ENCODE assay signal across 9 mouse cellular contexts in the genomic region with DNA sequence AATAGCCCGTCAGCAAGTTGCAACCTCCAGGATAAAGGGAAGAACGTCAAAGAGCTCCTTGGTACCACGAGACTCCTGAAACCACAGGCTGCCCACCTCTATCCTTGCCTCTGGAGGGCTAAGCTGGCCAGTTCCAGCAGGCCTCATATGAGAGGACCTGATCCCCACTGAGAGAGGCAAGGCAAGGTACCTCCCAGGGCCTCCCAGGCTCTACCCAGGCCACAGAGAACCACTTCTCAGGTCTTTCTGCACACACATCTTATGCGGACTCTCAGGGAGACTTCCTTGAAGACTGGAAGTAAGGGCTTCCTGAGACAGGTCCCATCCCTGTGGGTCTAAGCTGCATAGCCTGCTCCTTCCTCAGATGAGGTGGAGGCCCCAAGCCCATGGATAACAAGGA. TPM values are rescaled to one million over a fixed set of nuclear protein-coding genes. Genes with fewer than 3 reads are reported as not detected.
DNase-seq lines count a peak whose midpoint lies in the region; ATAC-seq lines count a peak whose summit lies in the region.
"Had no signal": no experiment of that assay in that cellular context is flagged by ENCODE, and none has a peak within 500 bp of the region (broad histone marks: within the 10 kb centered on the region; RNA-seq: fewer than 3 reads in every experiment).

No protein-coding gene starts in this region.

- ATAC-seq in lung, embryonic 16.5 days (ENCODE audit: low read depth) = no peak
- no peak for ATAC-seq in forebrain, embryonic 15.5 days (replicated peaks)
- ATAC-seq in limb, embryonic 12.5 days (ENCODE audit: insufficient number of reproducible peaks, insufficient read depth, low FRiP score, low TSS enrichment, low read depth) = no peak
- ATAC-seq in stomach, embryonic 15.5 days (ENCODE audit: insufficient read depth, low FRiP score, low read depth) = no peak

- H3K27me3 ChIP-seq in lung, embryonic 16.5 days (ENCODE audit: control insufficient read depth, insufficient read depth, low read depth, low read length) = no peaks in the 10 kb centered on the region
- no peaks in the 10 kb centered on the region for H3K27me3 ChIP-seq in forebrain, embryonic 15.5 days
- no peaks in the 10 kb centered on the region for H3K27me3 ChIP-seq in limb, embryonic 12.5 days
- no peaks in the 10 kb centered on the region for H3K27me3 ChIP-seq in stomach, embryonic 15.5 days (replicated peaks)

- peak overlapping the region; percentile 91; the same call in 1 of the 2 replicates for H3K4me2 ChIP-seq in lung, embryonic 16.5 days (ENCODE audit: low read depth, low read length)
- H3K4me2 ChIP-seq in forebrain, embryonic 15.5 days (replicated peaks) = peak overlapping the region; percentile 90
- H3K4me2 ChIP-seq in limb, embryonic 12.5 days = peak overlapping the region; percentile 91
- 0 out of 2 replicates have a peak overlapping the region, but pooled peaks have one; percentile 65 for H3K4me2 ChIP-seq in stomach, embryonic 15.5 days

- no peak for DNase-seq in lung, postnatal 25 days (ENCODE audit: low spot score)
- no peak for DNase-seq in testis, postnatal 14 days (ENCODE audit: low spot score)
- no peak for DNase-seq in cerebellum, postnatal 25 days
- no peak for DNase-seq in cerebellum, adult 18-20 months

- H3K9ac ChIP-seq in lung, embryonic 16.5 days (ENCODE audit: low read length) = peak overlapping the region; percentile 99; the same call in 1 of the 2 replicates
- H3K9ac ChIP-seq in forebrain, embryonic 15.5 days (replicated peaks) = peak overlapping the region; percentile 100; the same call in 1 of the 2 replicates
- H3K9ac ChIP-seq in limb, embryonic 12.5 days (replicated peaks) = peak overlapping the region; percentile 99
- H3K9ac ChIP-seq in stomach, embryonic 15.5 days = no peak overlapping the region

- H3K9me3 ChIP-seq in lung, embryonic 16.5 days (ENCODE audit: control insufficient read depth, low read length) = no peaks in the 10 kb centered on the region
- no peaks in the 10 kb centered on the region for H3K9me3 ChIP-seq in forebrain, embryonic 15.5 days
- no peaks in the 10 kb centered on the region for H3K9me3 ChIP-seq in limb, embryonic 12.5 days
- H3K9me3 ChIP-seq in stomach, embryonic 15.5 days = no peaks in the 10 kb centered on the region

- peaks cover 64% of the 10 kb centered on the region for H3K4me1 ChIP-seq in lung, embryonic 16.5 days (replicated peaks; ENCODE audit: control insufficient read depth, insufficient read depth, low read length)
- peaks cover 70% of the 10 kb centered on the region for H3K4me1 ChIP-seq in forebrain, embryonic 15.5 days
- H3K4me1 ChIP-seq in limb, embryonic 12.5 days (replicated peaks) = peaks cover 41% of the 10 kb centered on the region
- H3K4me1 ChIP-seq in stomach, embryonic 15.5 days = peaks cover 53% of the 10 kb centered on the region

- H3K27ac ChIP-seq in lung, embryonic 16.5 days (ENCODE audit: low read length) = peak overlapping the region; percentile 37; the same call in 1 of the 2 replicates
- no peak overlapping the region for H3K27ac ChIP-seq in forebrain, embryonic 15.5 days (replicated peaks)
- H3K27ac ChIP-seq in limb, embryonic 12.5 days = peak overlapping the region; percentile 37; the same call in 1 of the 2 replicates
- H3K27ac ChIP-seq in stomach, embryonic 15.5 days = no peak overlapping the region
- H3K27ac ChIP-seq: macrophage had no signal

- H3K36me3 ChIP-seq in lung, embryonic 16.5 days (ENCODE audit: control insufficient read depth, insufficient read depth, low read length) = peaks cover 10% of the 10 kb centered on the region
- peaks cover 40% of the 10 kb centered on the region for H3K36me3 ChIP-seq in forebrain, embryonic 15.5 days
- H3K36me3 ChIP-seq in limb, embryonic 12.5 days = peaks cover 45% of the 10 kb centered on the region
- H3K36me3 ChIP-seq in stomach, embryonic 15.5 days = peaks cover 10% of the 10 kb centered on the region; the same call in 1 of the 2 replicates

- WGBS in lung, embryonic 16.5 days = 75% methylated on average over 4 of the region's 4 CpGs
- 83% methylated on average over 4 of the region's 4 CpGs for WGBS in forebrain, embryonic 15.5 days
- 72% methylated on average over 4 of the region's 4 CpGs for WGBS in limb, embryonic 12.5 days
- WGBS in stomach, embryonic 15.5 days = 69% methylated on average over 4 of the region's 4 CpGs

- no peak overlapping the region for H3K4me3 ChIP-seq in lung, embryonic 16.5 days (ENCODE audit: low read length)
- H3K4me3 ChIP-seq in forebrain, embryonic 15.5 days = peak overlapping the region; percentile 83
- H3K4me3 ChIP-seq in limb, embryonic 12.5 days (replicated peaks) = peak overlapping the region; percentile 92; the same call in 1 of the 2 replicates
- H3K4me3 ChIP-seq in stomach, embryonic 15.5 days (replicated peaks) = no peak overlapping the region; the same call in 1 of the 2 replicates

RNA-seq across cellular contexts. Expression of a gene that starts 16.0 kb away (rescaled TPM):
- polyA plus RNA-seq in lung, embryonic 16.5 days (2015; fragmentation: Nextera tagmentation; extraction: Ambion mirVana) = 54.7 and 58.0 TPM in 2 replicates
- 316 and 323 TPM in 2 replicates for polyA plus RNA-seq in forebrain, embryonic 15.5 days (2015; fragmentation: Nextera tagmentation; extraction: Ambion mirVana)
- 148 and 158 TPM in 2 replicates for polyA plus RNA-seq in limb, embryonic 12.5 days (2016; fragmentation: Nextera tagmentation; extraction: Ambion mirVana)
- polyA plus RNA-seq in stomach, embryonic 15.5 days (2015; fragmentation: Nextera tagmentation; extraction: Ambion mirVana) = 63.7 and 66.0 TPM in 2 replicates

RNA-seq across cellular contexts. Expression of a gene that starts 36.0 kb away (rescaled TPM):
- polyA plus RNA-seq in lung, embryonic 16.5 days (2015; fragmentation: Nextera tagmentation; extraction: Ambion mirVana) = 71.1 and 78.2 TPM in 2 replicates
- 37.5 and 40.8 TPM in 2 replicates for polyA plus RNA-seq in forebrain, embryonic 15.5 days (2015; fragmentation: Nextera tagmentation; extraction: Ambion mirVana)
- 54.7 and 63.8 TPM in 2 replicates for polyA plus RNA-seq in limb, embryonic 12.5 days (2016; fragmentation: Nextera tagmentation; extraction: Ambion mirVana)
- 58.5 and 59.9 TPM in 2 replicates for polyA plus RNA-seq in stomach, embryonic 15.5 days (2015; fragmentation: Nextera tagmentation; extraction: Ambion mirVana)

Comparison
In these comparisons a context has a peak if more than half of its experiments do, and no peak if none do; other contexts are left out.
1. H3K27ac ChIP-seq: peak in lung, embryonic 16.5 days (single experiment) and limb, embryonic 12.5 days (single experiment); none in forebrain, embryonic 15.5 days (single experiment) and stomach, embryonic 15.5 days (single experiment).
2. H3K4me3 ChIP-seq: peak in forebrain, embryonic 15.5 days (single experiment) and limb, embryonic 12.5 days (single experiment); none in lung, embryonic 16.5 days (single experiment) and stomach, embryonic 15.5 days (single experiment).
3. Peak in every context shown above with its lines, with median percentiles within 50 percentile points of each other: H3K4me2 ChIP-seq.